9 mouse cellular contexts compared by ENCODE assay signal in genomic region chr7:127272566-127272965, GRCm38 (mm10). TPM values are rescaled to one million over a fixed set of nuclear protein-coding genes. Genes with fewer than 3 reads are reported as not detected.
A peak's percentile ranks its signal among the peaks of the same experiment; 100 is the strongest.
DNase-seq lines count a peak whose midpoint lies in the region; ATAC-seq and TF ChIP-seq lines count a peak whose summit lies in the region.
"Had no signal": no experiment of that assay in that cellular context is flagged by ENCODE, and none has a peak within 500 bp of the region (broad histone marks: within the 10 kb centered on the region; RNA-seq: fewer than 3 reads in every experiment).

No protein-coding gene starts in this region.

- H3K4me2 ChIP-seq in forebrain, embryonic 14.5 days (ENCODE audit: low read length) = peak overlapping the region; percentile 90; the same call in 1 of the 2 replicates
- H3K4me2 ChIP-seq in liver, embryonic 12.5 days = peak overlapping the region; percentile 95

- WGBS in forebrain, embryonic 14.5 days = 94% methylated on average over 15 of the region's 15 CpGs
- 88% methylated on average over 15 of the region's 15 CpGs for WGBS in liver, embryonic 12.5 days (ENCODE audit: insufficient replicate concordance)

- peaks cover 61% of the 10 kb centered on the region for H3K4me1 ChIP-seq in E14TG2a.4 (replicated peaks; ENCODE audit: low read depth, low read length)
- peaks cover 12% of the 10 kb centered on the region for H3K4me1 ChIP-seq in forebrain, embryonic 14.5 days (ENCODE audit: control insufficient read depth, insufficient read depth, low read length)
- H3K4me1 ChIP-seq in liver, embryonic 12.5 days = peaks cover 45% of the 10 kb centered on the region

- no peaks in the 10 kb centered on the region for H3K27me3 ChIP-seq in E14TG2a.4 (ENCODE audit: insufficient read depth, low read length)
- no peaks in the 10 kb centered on the region for H3K27me3 ChIP-seq in forebrain, embryonic 14.5 days (replicated peaks; ENCODE audit: control insufficient read depth, insufficient read depth, low read length)
- no peaks in the 10 kb centered on the region for H3K27me3 ChIP-seq in liver, embryonic 12.5 days (replicated peaks)

- DNase-seq in gastrocnemius, adult 2 months = no peak
- no peak for DNase-seq in gastrocnemius, postnatal 14 days
- no peak for DNase-seq in forebrain, embryonic 14.5 days (ENCODE audit: low spot score)
- DNase-seq in ovary, postnatal 36 days (ENCODE audit: low spot score) = no peak
- DNase-seq in layer of hippocampus, adult 9-10 months (ENCODE audit: low spot score) = no peak
- DNase-seq in MN1 (ENCODE audit: low spot score) = no peak
- DNase-seq: thymus, postnatal 4 days had no signal

- peaks cover 3% of the 10 kb centered on the region; the same call in 1 of the 2 replicates for H3K9me3 ChIP-seq in E14TG2a.4 (ENCODE audit: low read length)
- H3K9me3 ChIP-seq in forebrain, embryonic 14.5 days (replicated peaks; ENCODE audit: control insufficient read depth, low read length) = no peaks in the 10 kb centered on the region
- peaks cover 8% of the 10 kb centered on the region for H3K9me3 ChIP-seq in liver, embryonic 12.5 days (replicated peaks)

- intact Hi-C loops in gastrocnemius, adult 2 months (cut with DNase I) = loop anchor here (5.0 kb wide), 1 partner anchor 70 kb away; no protein-coding TSS in a partner anchor
- intact Hi-C loops in gastrocnemius, postnatal 14 days (cut with DNase I; ENCODE audit: low total_unique reads) = no loop called here

- peak overlapping the region; percentile 98; the same call in 1 of the 2 replicates for H3K27ac ChIP-seq in gastrocnemius, adult 2 months
- H3K27ac ChIP-seq in forebrain, embryonic 14.5 days (ENCODE audit: low read depth, low read length) = no peak overlapping the region
- H3K27ac ChIP-seq in liver, embryonic 12.5 days = peak overlapping the region; percentile 90

- peaks cover 30% of the 10 kb centered on the region for H3K36me3 ChIP-seq in E14TG2a.4 (ENCODE audit: insufficient read depth, low read length)
- peaks cover 15% of the 10 kb centered on the region; the same call in 1 of the 2 replicates for H3K36me3 ChIP-seq in forebrain, embryonic 14.5 days (ENCODE audit: control insufficient read depth, insufficient read depth, low read length)
- H3K36me3 ChIP-seq in liver, embryonic 12.5 days = peaks cover 47% of the 10 kb centered on the region

- peak overlapping the region; percentile 94 for H3K4me3 ChIP-seq in gastrocnemius, adult 2 months
- peak overlapping the region; percentile 98 for H3K4me3 ChIP-seq in E14TG2a.4 (replicated peaks; ENCODE audit: low read length)
- H3K4me3 ChIP-seq in forebrain, embryonic 14.5 days (ENCODE audit: low read depth, low read length) = no peak overlapping the region
- H3K4me3 ChIP-seq in liver, embryonic 12.5 days = peak overlapping the region; percentile 96

- no peak for ATAC-seq in forebrain, embryonic 14.5 days
- no peak for ATAC-seq in liver, embryonic 12.5 days

- no peak for TF ChIP-seq CTCF in gastrocnemius, adult 2 months (IDR thresholded peaks at IDR 0.05)
- TF ChIP-seq CTCF in E14TG2a.4 (conservative IDR thresholded peaks at IDR 0.05; ENCODE audit: low read length) = no peak

- H3K9ac ChIP-seq in forebrain, embryonic 14.5 days (ENCODE audit: low read length) = no peak overlapping the region
- peak overlapping the region; percentile 97 for H3K9ac ChIP-seq in liver, embryonic 12.5 days

RNA-seq across cellular contexts. Expression of gene Sephs2, which starts 1.3 kb away (rescaled TPM):
- total RNA-seq in gastrocnemius, adult 2 months (2021) = 10 to 100 TPM; 30.1 to 36.3 TPM
- 10 to 100 TPM; 19.3 to 23.1 TPM for total RNA-seq in gastrocnemius, postnatal 14 days (2021)
- polyA plus RNA-seq in forebrain, embryonic 14.5 days (2014; fragmentation: Nextera tagmentation; extraction: Ambion mirVana) = 59.4 and 62.5 TPM in 2 replicates
- 170 and 172 TPM in 2 replicates for polyA plus RNA-seq in liver, embryonic 12.5 days (2016; fragmentation: Nextera tagmentation; extraction: Ambion mirVana)

RNA-seq across cellular contexts. Expression of gene Dctpp1, which starts 12.1 kb away (rescaled TPM):
- 10 to 100 TPM; 25.1 to 35.4 TPM for total RNA-seq in gastrocnemius, adult 2 months (2021)
- total RNA-seq in gastrocnemius, postnatal 14 days (2021) = 10 to 100 TPM; 24.7 to 27.0 TPM
- polyA plus RNA-seq in forebrain, embryonic 14.5 days (2014; fragmentation: Nextera tagmentation; extraction: Ambion mirVana) = 169 and 219 TPM in 2 replicates
- polyA plus RNA-seq in liver, embryonic 12.5 days (2016; fragmentation: Nextera tagmentation; extraction: Ambion mirVana) = 163 and 167 TPM in 2 replicates

RNA-seq across cellular contexts. Expression of gene Itgal, which starts 23.5 kb away (rescaled TPM):
- under 1 TPM; 0.15 to 0.25 TPM for total RNA-seq in gastrocnemius, adult 2 months (2021)
- total RNA-seq in gastrocnemius, postnatal 14 days (2021) = under 1 TPM; 0.42 to 0.62 TPM
- polyA plus RNA-seq in forebrain, embryonic 14.5 days (2014; fragmentation: Nextera tagmentation; extraction: Ambion mirVana) = 0.17 and 0.23 TPM in 2 replicates
- polyA plus RNA-seq in liver, embryonic 12.5 days (2016; fragmentation: Nextera tagmentation; extraction: Ambion mirVana) = 6.0 and 6.3 TPM in 2 replicates

RNA-seq across cellular contexts. Expression of gene Zfp771, which starts 28.5 kb away (rescaled TPM):
- 10 to 100 TPM; 17.6 to 17.7 TPM for total RNA-seq in gastrocnemius, adult 2 months (2021)
- 10 to 100 TPM; 18.0 to 21.6 TPM for total RNA-seq in gastrocnemius, postnatal 14 days (2021)
- 53.2 and 57.4 TPM in 2 replicates for polyA plus RNA-seq in forebrain, embryonic 14.5 days (2014; fragmentation: Nextera tagmentation; extraction: Ambion mirVana)
- polyA plus RNA-seq in liver, embryonic 12.5 days (2016; fragmentation: Nextera tagmentation; extraction: Ambion mirVana) = 30.0 and 31.6 TPM in 2 replicates

RNA-seq across cellular contexts. Expression of gene Sept1, which starts 39.6 kb away (rescaled TPM):
- 1 to 10 TPM in 1 of 2 experiments, under 1 TPM in 1; 0.89 to 2.1 TPM for total RNA-seq in gastrocnemius, adult 2 months (2021)
- 1 to 10 TPM; 4.2 to 5.0 TPM for total RNA-seq in gastrocnemius, postnatal 14 days (2021)
- polyA plus RNA-seq in forebrain, embryonic 14.5 days (2014; fragmentation: Nextera tagmentation; extraction: Ambion mirVana) = 11.3 and 15.1 TPM in 2 replicates
- 10.6 and 13.6 TPM in 2 replicates for polyA plus RNA-seq in liver, embryonic 12.5 days (2016; fragmentation: Nextera tagmentation; extraction: Ambion mirVana)
